Mouse (Mus musculus) liver, embryonic 14.5 days (tissue): ENCODE results near the gene Pnliprp2.

Experiments used
- CTCF ChIP-seq: IDR thresholded peaks from 2 replicates; pipeline ENCODE4 v1.5.1; 2016; ENCODE audit warnings: antibody characterized with exemption, low read depth, control low read depth
- EP300 ChIP-seq: IDR thresholded peaks from 2 replicates; pipeline ENCODE4 v1.6.1; 2016; ENCODE audit warnings: antibody characterized with exemption, low read depth

- TF ChIP-seq CTCF (no peak), EP300 (no peak)
Measured at GRCm38 (mm10) chr19:58824316-58824715, 64.8 kb downstream of the Pnliprp2 start.
